Mouse (Mus musculus) heart, postnatal 0 days (tissue): Measurements from ENCODE around the gene Hist1h1d.
"Not testable (repeated sequence)": the region's sequence is repeated elsewhere in the genome, so short reads cannot be mapped to it uniquely, and the experiment has no call there.

Experiments
- CTCF ChIP-seq: IDR thresholded peaks from 2 replicates; pipeline ENCODE4 v1.5.1; 2016; ENCODE audit warnings: antibody characterized with exemption, control low read depth, low read depth
- EP300 ChIP-seq: IDR thresholded peaks from 2 replicates; pipeline ENCODE4 v1.6.1; 2016; ENCODE audit warnings: antibody characterized with exemption, low read depth

DNA sequence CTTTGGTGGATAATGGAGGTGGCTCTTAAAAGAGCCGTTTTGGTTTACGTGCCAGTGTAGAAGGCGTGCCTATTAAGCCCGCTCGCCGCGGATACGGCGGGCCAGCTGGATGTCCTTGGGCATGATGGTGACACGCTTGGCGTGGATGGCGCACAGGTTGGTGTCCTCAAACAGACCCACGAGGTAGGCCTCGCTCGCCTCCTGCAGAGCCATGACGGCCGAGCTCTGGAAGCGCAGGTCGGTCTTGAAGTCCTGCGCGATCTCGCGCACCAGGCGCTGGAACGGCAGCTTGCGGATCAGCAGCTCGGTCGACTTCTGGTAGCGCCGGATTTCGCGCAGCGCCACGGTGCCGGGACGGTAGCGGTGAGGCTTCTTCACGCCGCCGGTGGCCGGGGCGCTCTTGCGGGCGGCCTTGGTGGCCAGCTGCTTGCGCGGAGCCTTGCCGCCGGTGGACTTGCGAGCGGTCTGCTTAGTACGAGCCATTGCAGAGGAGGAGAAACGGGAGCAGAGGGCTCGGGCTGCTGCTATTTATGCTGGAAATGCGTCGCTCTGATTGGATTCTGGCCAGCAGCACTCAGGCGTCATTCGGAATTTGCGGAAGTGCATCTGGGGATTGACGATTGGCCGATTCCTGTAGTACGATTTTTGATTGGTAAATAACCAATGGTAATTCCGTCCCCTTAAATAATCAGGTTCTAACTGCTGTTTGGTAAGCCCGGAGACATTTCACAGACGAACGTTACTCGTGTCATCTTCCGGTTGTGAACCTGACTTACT lies 9.0 kb downstream of the Hist1h1d start, which contains the start of gene Hist1h3e:
- not testable (repeated sequence) for TF ChIP-seq CTCF, EP300
